Mouse (Mus musculus): ENCODE measurements at regions not wholly inside any gene's neighbourhood (a gene's known extent, or its start where the extent isn't known, plus 50 kb on each side); places are given as distances from the start of the nearest gene placed in this dataset.

DNA sequence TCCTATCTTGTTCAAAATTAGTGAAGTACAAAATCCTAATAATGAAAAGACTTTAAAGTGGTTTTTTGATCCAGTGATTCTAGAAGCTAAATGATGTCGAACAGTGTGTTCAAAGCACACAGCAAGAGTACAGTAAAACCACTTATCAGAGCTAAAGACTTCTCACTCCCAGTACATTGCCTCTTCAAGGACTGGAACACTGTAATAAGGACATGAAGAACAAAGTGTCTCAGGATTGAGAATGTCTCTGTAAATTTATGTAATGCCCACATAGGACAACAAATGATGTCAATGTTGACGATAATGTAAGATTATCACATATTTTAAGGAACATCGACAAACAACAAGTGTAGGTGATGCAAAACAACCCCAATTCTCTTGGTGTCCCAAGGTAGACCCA lies 78.1 kb upstream of the Zpld1 start:
- TF ChIP-seq POLR2A (IDR thresholded peaks at IDR 0.05; ENCODE audit: low read depth, low read length) (no peak), CTCF (IDR thresholded peaks at IDR 0.05; ENCODE audit: borderline replicate concordance, insufficient read depth, low read length) (no peak)
